Mouse (Mus musculus) liver, embryonic 13.5 days (tissue): ENCODE results near the gene Mapk8ip2. TPM values are rescaled to one million over a fixed set of nuclear protein-coding genes. Genes with fewer than 3 reads are reported as not detected.

Experiments
- ATAC-seq: fragments of 200-750 bp; cut with Nextera tagmentation; 2 replicates; pipeline ENCODE4 v1.8.0; 2017; ENCODE audit warnings: low read depth, mild to moderate bottlenecking, moderate number of reproducible peaks, moderate library complexity
- DNase-seq: peaks from one replicate; pipeline ENCODE4 v3.0.0; 2022
- H3K27ac ChIP-seq: fragments of 300-500 bp; sonication (generic); 2 replicates; pipeline ENCODE4 v1.5.1; 2015; ENCODE audit warnings: moderate library complexity, mild to moderate bottlenecking, inconsistent platforms
- H3K27me3 ChIP-seq: fragments of 300-500 bp; sonication (generic); 2 replicates; pipeline ENCODE4 v1.6.1; 2015; ENCODE audit warnings: mild to moderate bottlenecking, inconsistent platforms
- H3K36me3 ChIP-seq: fragments of 300-500 bp; sonication (generic); 2 replicates; pipeline ENCODE4 v1.6.1; 2015; ENCODE audit warnings: mild to moderate bottlenecking, inconsistent platforms
- H3K4me1 ChIP-seq: fragments of 300-500 bp; sonication (generic); replicated peaks from 2 replicates; pipeline ENCODE4 v1.6.1; 2015; ENCODE audit warnings: inconsistent platforms
- H3K4me2 ChIP-seq: fragments of 300-500 bp; sonication (generic); 2 replicates; pipeline ENCODE4 v1.6.1; 2015; ENCODE audit warnings: inconsistent platforms, mild to moderate bottlenecking, moderate library complexity
- H3K4me3 ChIP-seq: fragments of 300-500 bp; sonication (generic); replicated peaks from 2 replicates; pipeline ENCODE4 v1.5.1; 2015; ENCODE audit warnings: mild to moderate bottlenecking, inconsistent platforms
- H3K9ac ChIP-seq: fragments of 300-500 bp; sonication (generic); 2 replicates; pipeline ENCODE4 v1.6.1; 2015; ENCODE audit warnings: mild to moderate bottlenecking, inconsistent platforms
- H3K9me3 ChIP-seq: fragments of 300-500 bp; sonication (generic); replicated peaks from 2 replicates; pipeline ENCODE4 v1.6.1; 2016; ENCODE audit warnings: inconsistent platforms
- WGBS: fragments of 180-500 bp; shearing (Covaris S2); methylation state at CpG from one replicate; pipeline ENCODE4 v1.1.7; 2015; ENCODE audit not compliant: insufficient replicate concordance; 5-methylcytosine and 5-hydroxymethylcytosine counted together
- polyA plus RNA-seq: library from polyadenylated mRNA; unstranded; fragments of >200 nt; fragmentation: Nextera tagmentation; extraction: Ambion mirVana; gene quantifications from 2 replicates; pipeline ENCODE4 v1.2.1, GENCODE M21; 2015

Mapk8ip2 gene
- polyA plus RNA-seq, 1 experiment from 2014 or later = 0.14 TPM

DNA sequence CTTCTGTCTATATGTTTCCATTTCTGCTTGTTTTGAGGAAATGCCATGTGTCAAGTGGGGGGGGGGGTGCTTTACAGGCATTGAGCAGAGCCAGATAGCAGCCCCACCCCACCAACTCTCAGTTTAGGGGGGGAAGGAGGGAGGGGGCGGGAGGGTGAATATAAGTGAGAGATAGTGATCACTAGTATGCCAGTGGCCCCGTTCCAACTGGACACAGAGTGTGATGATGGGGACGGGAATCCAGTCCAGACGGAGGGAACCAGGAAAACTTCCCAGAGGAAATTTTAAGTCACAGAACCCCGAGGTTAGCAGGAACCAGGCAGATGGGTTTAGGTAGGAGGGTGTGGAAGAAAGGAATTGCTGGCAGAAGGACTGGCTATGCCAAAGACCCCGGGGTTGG lies 1.9 kb downstream of the Mapk8ip2 start:
- H3K27me3 ChIP-seq = peaks cover 73% of the 10 kb centered on the region

DNA sequence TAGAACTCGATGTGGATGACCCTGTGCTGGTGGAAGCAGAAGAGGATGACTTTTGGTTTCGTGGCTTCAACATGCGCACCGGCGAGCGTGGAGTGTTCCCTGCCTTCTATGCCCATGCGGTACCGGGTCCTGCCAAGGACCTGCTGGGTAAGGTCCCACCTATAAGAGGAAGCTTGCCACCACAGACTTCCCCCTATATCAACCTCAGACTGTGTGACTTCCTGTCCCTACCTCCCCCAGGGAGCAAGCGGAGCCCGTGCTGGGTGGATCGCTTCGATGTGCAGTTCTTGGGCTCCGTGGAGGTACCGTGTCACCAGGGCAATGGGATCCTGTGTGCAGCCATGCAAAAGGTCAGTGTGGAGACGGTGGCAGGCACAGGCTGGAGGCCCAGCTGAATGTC lies 5.2 kb downstream of the Mapk8ip2 start:
- H3K4me3 ChIP-seq = no peak overlapping the region
- peaks cover 70% of the 10 kb centered on the region for H3K27me3 ChIP-seq
- no peak overlapping the region for H3K27ac ChIP-seq
- H3K4me2 ChIP-seq = no peak overlapping the region
- peaks cover 6% of the 10 kb centered on the region for H3K4me1 ChIP-seq
- no peak overlapping the region for H3K9ac ChIP-seq
- 36% methylated on average over 15 of the region's 15 CpGs for WGBS
- H3K9me3 ChIP-seq = no peaks in the 10 kb centered on the region
- no peaks in the 10 kb centered on the region for H3K36me3 ChIP-seq
- ATAC-seq (no peak), DNase-seq (no peak)

More for the DNA sequence above, 1.9 kb downstream of the Mapk8ip2 start:
- WGBS = 61% methylated on average over 6 of the region's 6 CpGs
- no peaks in the 10 kb centered on the region for H3K9me3 ChIP-seq
- H3K4me2 ChIP-seq = no peak overlapping the region
- no peak overlapping the region for H3K4me3 ChIP-seq
- H3K9ac ChIP-seq = no peak overlapping the region
- no peak for ATAC-seq
- H3K36me3 ChIP-seq = no peaks in the 10 kb centered on the region
- DNase-seq = no peak
- H3K27ac ChIP-seq = no peak overlapping the region
- H3K4me1 ChIP-seq = peaks cover 11% of the 10 kb centered on the region

DNA sequence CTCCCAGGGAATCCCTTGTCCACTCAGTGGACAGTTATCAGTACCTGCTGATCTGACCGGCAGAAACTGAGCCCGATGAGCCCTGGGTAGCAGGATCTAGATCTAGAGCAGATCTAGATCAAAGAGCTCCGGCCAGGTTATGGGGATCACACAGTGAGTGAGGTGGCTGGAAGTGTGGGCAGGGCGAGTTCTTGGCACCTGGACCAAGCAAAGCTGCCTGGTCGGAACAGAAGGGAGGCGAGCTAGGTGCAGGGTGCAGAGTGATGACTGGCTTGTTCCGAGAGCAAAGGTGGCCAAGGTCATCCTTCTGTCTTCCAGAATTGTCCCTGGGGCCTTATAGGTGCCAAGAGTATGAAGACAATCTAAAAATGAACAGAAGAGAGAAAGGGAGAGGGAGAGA lies 6.1 kb downstream of the Mapk8ip2 start:
- H3K27me3 ChIP-seq = peaks cover 61% of the 10 kb centered on the region
- no peak overlapping the region for H3K27ac ChIP-seq
- no peaks in the 10 kb centered on the region for H3K4me1 ChIP-seq
- 55% methylated on average over 7 of the region's 7 CpGs for WGBS
- H3K9ac ChIP-seq = no peak overlapping the region
- no peaks in the 10 kb centered on the region for H3K36me3 ChIP-seq
- ATAC-seq (no peak), DNase-seq (no peak)
- no peaks in the 10 kb centered on the region for H3K9me3 ChIP-seq
- no peak overlapping the region for H3K4me2 ChIP-seq
- H3K4me3 ChIP-seq = no peak overlapping the region

GRCm38 (mm10) chr15:89460298-89460697 lies 6.6 kb downstream of the Mapk8ip2 start:
- DNase-seq (no peak), ATAC-seq (no peak)
- Histone ChIP-seq H3K9ac (no peak overlapping the region), H3K4me3 (no peak overlapping the region), H3K27ac (no peak overlapping the region), H3K4me1 (no peaks in the 10 kb centered on the region), H3K4me2 (no peak overlapping the region), H3K9me3 (no peaks in the 10 kb centered on the region), H3K27me3 (peaks cover 56% of the 10 kb centered on the region), H3K36me3 (no peaks in the 10 kb centered on the region)
- WGBS = 48% methylated on average over 10 of the region's 10 CpGs

DNA sequence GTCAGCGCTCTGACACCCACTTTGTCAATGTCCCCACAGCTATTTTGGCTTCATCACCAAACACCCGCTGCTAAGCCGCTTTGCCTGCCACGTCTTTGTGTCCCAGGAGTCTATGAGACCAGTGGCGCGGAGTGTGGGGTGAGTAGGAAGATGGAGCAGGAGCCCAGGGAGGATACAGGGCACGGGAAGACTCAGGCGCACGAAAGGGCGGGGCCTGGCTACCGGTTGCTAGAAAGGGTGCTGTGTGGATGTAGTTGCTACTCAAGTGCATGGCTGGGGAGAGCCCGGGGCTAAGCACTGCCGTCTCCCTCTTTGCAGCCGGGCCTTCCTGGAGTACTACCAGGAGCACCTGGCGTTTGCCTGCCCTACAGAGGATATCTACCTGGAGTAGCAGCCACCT lies 7.6 kb downstream of the Mapk8ip2 start:
- H3K9ac ChIP-seq = no peak overlapping the region
- WGBS = 62% methylated on average over 15 of the region's 15 CpGs
- H3K27ac ChIP-seq = no peak overlapping the region
- no peaks in the 10 kb centered on the region for H3K4me1 ChIP-seq
- H3K4me3 ChIP-seq = no peak overlapping the region
- DNase-seq = no peak
- peaks cover 46% of the 10 kb centered on the region for H3K27me3 ChIP-seq
- no peak overlapping the region for H3K4me2 ChIP-seq
- H3K9me3 ChIP-seq = no peaks in the 10 kb centered on the region
- no peaks in the 10 kb centered on the region for H3K36me3 ChIP-seq
- no peak for ATAC-seq

DNA sequence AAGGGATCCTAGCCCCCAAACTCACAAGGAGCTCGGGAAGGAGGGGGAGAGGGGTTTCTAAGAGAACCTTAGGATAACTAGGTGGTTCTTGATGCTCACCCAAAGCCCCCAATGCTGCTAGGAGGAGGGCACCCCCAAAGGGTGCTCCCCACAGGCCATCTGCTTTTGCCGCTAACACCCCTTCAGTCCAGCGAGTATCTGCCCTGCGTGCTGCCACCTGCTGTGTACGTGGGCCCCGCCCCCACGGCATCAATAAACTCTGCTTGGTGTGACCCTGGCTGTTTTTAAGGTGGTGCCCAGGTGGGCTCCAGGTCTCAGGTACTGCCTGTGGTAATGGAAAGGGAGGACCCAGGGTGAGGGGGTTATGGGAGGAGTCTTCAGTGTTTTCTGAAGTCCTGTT lies 8.5 kb downstream of the Mapk8ip2 start:
- H3K27ac ChIP-seq = no peak overlapping the region

GRCm38 (mm10) chr15:89463334-89464235 lies 9.9 kb downstream of the Mapk8ip2 start:
- DNase-seq = no peak
- no peaks in the 10 kb centered on the region for H3K9me3 ChIP-seq
- WGBS = 35% methylated on average over 5 of the region's 5 CpGs

More for the DNA sequence above, 8.5 kb downstream of the Mapk8ip2 start:
- ATAC-seq (no peak), DNase-seq (no peak)
- WGBS = 56% methylated on average over 7 of the region's 7 CpGs
- peaks cover 37% of the 10 kb centered on the region for H3K27me3 ChIP-seq
- no peaks in the 10 kb centered on the region for H3K9me3 ChIP-seq
- no peak overlapping the region for H3K4me3 ChIP-seq
- H3K4me1 ChIP-seq = no peaks in the 10 kb centered on the region
- no peak overlapping the region for H3K4me2 ChIP-seq
- no peak overlapping the region for H3K9ac ChIP-seq
- no peaks in the 10 kb centered on the region for H3K36me3 ChIP-seq

DNA sequence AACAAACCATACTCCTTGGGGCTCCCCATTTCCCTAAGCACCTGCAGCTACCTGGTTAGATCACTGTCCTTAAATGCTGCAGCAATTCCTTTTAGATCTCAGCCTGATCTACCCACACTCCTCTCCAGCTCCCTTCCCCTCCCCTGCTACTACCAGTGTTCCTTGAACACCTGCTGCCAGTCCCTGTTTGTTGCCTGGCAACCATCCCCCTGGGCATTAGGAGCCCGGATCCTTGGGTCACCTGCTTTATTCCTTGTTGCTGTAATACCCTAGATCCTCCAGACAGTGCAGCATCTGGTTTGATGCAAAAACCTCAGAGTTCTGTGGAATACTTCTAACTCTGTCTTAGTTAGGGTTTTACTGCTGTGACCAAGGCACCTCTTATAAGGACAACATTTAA lies 11.3 kb downstream of the Mapk8ip2 start:
- Histone ChIP-seq H3K36me3 (no peaks in the 10 kb centered on the region), H3K9me3 (no peaks in the 10 kb centered on the region), H3K27me3 (peaks cover 18% of the 10 kb centered on the region; the same call in 1 of the 2 replicates), H3K4me3 (no peak overlapping the region), H3K4me1 (no peaks in the 10 kb centered on the region), H3K27ac (no peak overlapping the region), H3K9ac (no peak overlapping the region), H3K4me2 (no peak overlapping the region)
- ATAC-seq (no peak), DNase-seq (no peak)
- 22% methylated on average over 1 of the region's 1 CpGs for WGBS

More at GRCm38 (mm10) chr15:89463334-89464235, 9.9 kb downstream of the Mapk8ip2 start:
- H3K27ac ChIP-seq = no peak overlapping the region
- no peak overlapping the region for H3K9ac ChIP-seq
- no peak for ATAC-seq
- H3K27me3 ChIP-seq = peaks cover 25% of the 10 kb centered on the region; the same call in 1 of the 2 replicates
- H3K4me2 ChIP-seq = no peak overlapping the region
- H3K36me3 ChIP-seq = no peaks in the 10 kb centered on the region
- H3K4me3 ChIP-seq = no peak overlapping the region
- no peaks in the 10 kb centered on the region for H3K4me1 ChIP-seq

DNA sequence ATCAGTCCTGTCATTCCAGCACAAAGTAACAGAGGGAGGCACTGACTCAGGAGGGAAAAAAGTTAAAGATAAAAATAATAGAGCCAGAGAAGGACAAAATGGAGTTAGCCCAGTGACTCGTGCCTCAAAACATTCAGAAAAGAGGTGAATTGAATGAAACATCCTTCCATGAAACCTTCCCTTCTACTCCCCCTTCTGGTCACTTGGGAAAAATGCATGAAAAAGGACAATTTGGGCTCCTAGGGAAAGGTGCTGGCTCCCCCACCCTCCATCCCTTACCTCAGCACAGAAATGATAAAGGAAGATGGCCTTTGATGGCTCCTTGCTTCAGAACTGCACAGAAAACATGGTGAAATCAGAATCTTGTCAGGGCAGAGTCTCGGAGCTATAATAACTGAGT lies 14.9 kb downstream of the Mapk8ip2 start:
- 29% methylated on average over 2 of the region's 2 CpGs for WGBS
- H3K27me3 ChIP-seq = no peaks in the 10 kb centered on the region
- H3K4me2 ChIP-seq = no peak overlapping the region
- no peak for ATAC-seq
- no peak overlapping the region for H3K9ac ChIP-seq
- H3K9me3 ChIP-seq = no peaks in the 10 kb centered on the region
- no peak for DNase-seq
- H3K4me3 ChIP-seq = no peak overlapping the region
- H3K4me1 ChIP-seq = no peaks in the 10 kb centered on the region
- no peaks in the 10 kb centered on the region for H3K36me3 ChIP-seq
- H3K27ac ChIP-seq = no peak overlapping the region

DNA sequence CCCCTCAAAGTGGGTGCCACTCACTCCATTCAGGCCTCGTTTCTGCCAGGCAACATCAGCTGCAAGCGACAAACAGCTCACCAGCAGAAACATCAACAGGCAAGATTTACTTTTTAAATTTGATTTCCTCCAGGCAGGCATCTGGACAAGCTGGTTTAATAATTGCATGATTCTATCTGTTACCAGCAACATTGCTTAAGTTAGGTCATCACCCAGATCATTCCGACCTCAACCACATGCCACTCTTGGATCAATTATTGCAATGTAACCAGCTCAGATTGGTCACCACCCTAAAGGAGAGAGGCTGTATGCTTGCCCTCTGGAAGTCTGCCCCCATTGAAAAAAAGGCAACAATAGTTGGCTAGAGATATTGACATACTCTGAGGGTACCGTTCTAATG lies 17.8 kb downstream of the Mapk8ip2 start:
- no peak overlapping the region for H3K9ac ChIP-seq
- no peak overlapping the region for H3K4me2 ChIP-seq
- peaks cover 18% of the 10 kb centered on the region for H3K4me1 ChIP-seq
- 80% methylated on average over 4 of the region's 4 CpGs for WGBS
- no peak overlapping the region for H3K4me3 ChIP-seq
- H3K27me3 ChIP-seq = no peaks in the 10 kb centered on the region
- H3K9me3 ChIP-seq = no peaks in the 10 kb centered on the region
- no peak for ATAC-seq
- H3K36me3 ChIP-seq = no peaks in the 10 kb centered on the region
- H3K27ac ChIP-seq = no peak overlapping the region
- no peak for DNase-seq

DNA sequence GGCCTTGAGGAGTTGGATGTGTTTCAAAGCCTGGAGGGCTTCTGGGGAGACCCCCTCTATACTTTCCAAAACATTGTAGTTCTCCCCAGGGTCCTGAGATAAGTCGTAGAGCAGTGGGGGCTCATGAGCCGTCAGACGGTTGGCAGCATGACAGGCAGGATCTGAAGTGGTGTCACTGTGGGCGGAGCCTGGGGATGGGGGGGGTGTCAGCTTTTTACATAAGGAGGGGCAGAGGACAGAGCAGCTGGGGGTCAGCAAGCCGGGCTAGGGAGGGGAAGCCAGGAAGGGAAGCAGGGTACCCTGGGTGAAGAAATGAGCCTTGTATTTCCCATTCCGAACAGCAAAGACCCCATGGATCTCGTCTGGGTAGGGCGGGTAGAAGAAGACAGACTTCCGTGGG lies 19.7 kb downstream of the Mapk8ip2 start:
- H3K36me3 ChIP-seq = no peaks in the 10 kb centered on the region
- H3K9me3 ChIP-seq = no peaks in the 10 kb centered on the region
- H3K4me3 ChIP-seq = no peak overlapping the region
- H3K9ac ChIP-seq = no peak overlapping the region
- 81% methylated on average over 9 of the region's 9 CpGs for WGBS
- no peaks in the 10 kb centered on the region for H3K27me3 ChIP-seq
- peaks cover 31% of the 10 kb centered on the region for H3K4me1 ChIP-seq
- no peak overlapping the region for H3K27ac ChIP-seq
- H3K4me2 ChIP-seq = no peak overlapping the region
- DNase-seq (no peak), ATAC-seq (no peak)

GRCm38 (mm10) chr15:89473921-89474320 lies 20.2 kb downstream of the Mapk8ip2 start:
- H3K9ac ChIP-seq = no peak overlapping the region
- no peak overlapping the region for H3K4me3 ChIP-seq
- H3K27me3 ChIP-seq = no peaks in the 10 kb centered on the region
- H3K4me2 ChIP-seq = no peak overlapping the region
- no peak for ATAC-seq
- H3K36me3 ChIP-seq = no peaks in the 10 kb centered on the region
- 84% methylated on average over 8 of the region's 8 CpGs for WGBS
- H3K4me1 ChIP-seq = peaks cover 31% of the 10 kb centered on the region
- H3K27ac ChIP-seq = no peak overlapping the region
- no peak for DNase-seq
- no peaks in the 10 kb centered on the region for H3K9me3 ChIP-seq
